8 mouse cellular contexts compared by ENCODE assay signal in genomic region chr11:110398553-110399239, GRCm38 (mm10). TPM values are rescaled to one million over a fixed set of nuclear protein-coding genes. Genes with fewer than 3 reads are reported as not detected.
DNase-seq lines count a peak whose midpoint lies in the region; ATAC-seq and TF ChIP-seq lines count a peak whose summit lies in the region.

Gene Map2k6 (plus strand): TSS chr11:110399122.

- peak within 1 kb of the TSS; percentile 71 for H3K4me2 ChIP-seq in hindbrain, postnatal 0 days (ENCODE audit: low read depth, low read length)

- no peaks in the 10 kb centered on the region for H3K79me2 ChIP-seq in macrophage (ENCODE audit: inconsistent target)

- 10% methylated on average over 20 of the region's 20 CpGs for WGBS in hindbrain, postnatal 0 days
- 11% methylated on average over 20 of the region's 20 CpGs for WGBS in macrophage (ENCODE audit: missing documents)

- H3K9me3 ChIP-seq in hindbrain, postnatal 0 days (ENCODE audit: low read length): no peaks in the 10 kb centered on the region

- peak; percentile 81 to 94 for DNase-seq in adrenal gland, adult (ENCODE audit: inconsistent age in 2 of 2, low spot score in 1 of 2)
- peak; percentile 96 for DNase-seq in embryo, embryonic 10 days (ENCODE audit: low spot score)
- DNase-seq in gastrocnemius, adult 8-10 months (ENCODE audit: low spot score in 2 of 2): peak; percentile 63 to 79
- peak; percentile 93 for DNase-seq in hindbrain, postnatal 0 days (ENCODE audit: low spot score)
- peak; percentile 82 to 85 for DNase-seq in left cerebral cortex, adult 2 months (ENCODE audit: extremely low spot score in 1 of 2, low spot score in 2 of 2)
- DNase-seq in retina, postnatal 7 days (ENCODE audit: low read depth, low spot score): peak; percentile 35
- peak; percentile 40 for DNase-seq in urinary bladder, adult 2 months (ENCODE audit: low spot score)

- TF ChIP-seq CTCF in hindbrain, postnatal 0 days (IDR thresholded peaks at IDR 0.05; ENCODE audit: low read depth): peak; percentile 26; the same call in 1 of the 2 replicates
- TF ChIP-seq CTCF in left cerebral cortex, adult 2 months (IDR thresholded peaks at IDR 0.05): no peak; the same call in none of the 2 replicates

- intact Hi-C loops in left cerebral cortex, adult 2 months (cut with DNase I): no loop called here

- peaks cover 6% of the 10 kb centered on the region; the same call in 1 of the 2 replicates for H3K4me1 ChIP-seq in hindbrain, postnatal 0 days (ENCODE audit: insufficient read depth, low read length)

- no peak within 1 kb of the TSS for H3K27ac ChIP-seq in hindbrain, postnatal 0 days
- peak within 1 kb of the TSS; percentile 71 for H3K27ac ChIP-seq in left cerebral cortex, adult 2 months
- peak within 1 kb of the TSS; percentile 19; the same call in 1 of the 2 replicates for H3K27ac ChIP-seq in macrophage

- no peaks in the 10 kb centered on the region for H3K27me3 ChIP-seq in hindbrain, postnatal 0 days (ENCODE audit: insufficient read depth, low read length)

- peak; percentile 94 for ATAC-seq in hindbrain, postnatal 0 days

- H3K4me3 ChIP-seq in hindbrain, postnatal 0 days (ENCODE audit: low read length): peak within 1 kb of the TSS; percentile 71
- peak within 1 kb of the TSS; percentile 70 for H3K4me3 ChIP-seq in left cerebral cortex, adult 2 months
- H3K4me3 ChIP-seq in macrophage (ENCODE audit: inconsistent target): peak within 1 kb of the TSS; percentile 60

- no peaks in the 10 kb centered on the region for H3K36me3 ChIP-seq in hindbrain, postnatal 0 days (ENCODE audit: insufficient read depth, low read length)
- H3K36me3 ChIP-seq in macrophage (ENCODE audit: inconsistent target): no peaks in the 10 kb centered on the region

- peak within 1 kb of the TSS; percentile 51 for H3K9ac ChIP-seq in hindbrain, postnatal 0 days (replicated peaks; ENCODE audit: low read length)

RNA-seq across cellular contexts. Expression of gene Map2k6, which starts in this region (rescaled TPM):
- total RNA-seq in gastrocnemius, adult 8-10 months (2022): 10 to 100 TPM; 37.4 to 48.9 (median 43.0) TPM
- total RNA-seq in hindbrain, postnatal 0 days (2014; rRNA removed): 19.1 and 21.2 TPM in 2 replicates
- 16.3 and 16.4 TPM in 2 replicates for polyA plus RNA-seq in hindbrain, postnatal 0 days (2015; fragmentation: Nextera tagmentation; extraction: Ambion mirVana)
- 10 to 100 TPM; 23.1 to 25.4 TPM for total RNA-seq in left cerebral cortex, adult 2 months (2021)
- total RNA-seq in macrophage (2018; cell fraction: chromatin; rRNA removed): 1 to 10 TPM in 20 of 26 experiments, under 1 TPM in 4, not detected in 2; 0.44 to 8.1 (median 4.0) TPM
- total RNA-seq in macrophage (2018; cell fraction: cytosol; rRNA removed): 1 to 10 TPM; 1.6 to 4.6 (median 3.2) TPM
- total RNA-seq in macrophage (2018; cell fraction: nucleus; rRNA removed): 1 to 10 TPM in 21 of 26 experiments, under 1 TPM in 4, not detected in 1; 0.63 to 6.5 (median 2.0) TPM
- 2.0 to 3.1 TPM (median 2.6 TPM) in 3 replicates for polyA plus RNA-seq in macrophage (2018)
- polyA plus RNA-seq in urinary bladder, adult 2 months (2012; rRNA removed): 8.4 and 9.0 TPM in 2 replicates

Comparison
In these comparisons a context has a peak if more than half of its experiments do, and no peak if none do; other contexts are left out.
1. DNase-seq: peak in every context shown above with its lines; median percentile 96 in embryo, embryonic 10 days; 93 in hindbrain, postnatal 0 days; 88 in adrenal gland, adult; 84 in left cerebral cortex, adult 2 months; 71 in gastrocnemius, adult 8-10 months; 40 in urinary bladder, adult 2 months; 35 in retina, postnatal 7 days.